Mouse (Mus musculus) cortical plate, adult 2 months (tissue): ENCODE results near the gene Rnd2.
"Not testable (repeated sequence)": the region's sequence is repeated elsewhere in the genome, so short reads cannot be mapped to it uniquely, and the experiment has no call there.

Experiments used
- CTCF ChIP-seq: fragments of 200-500 bp; IDR thresholded peaks from 2 replicates; pipeline ENCODE4 v1.5.1; 2011; ENCODE audit warnings: mild to moderate bottlenecking, control low read depth, low read length; ENCODE audit not compliant: insufficient read depth; ENCODE audit errors: extremely low read depth
- POLR2A ChIP-seq: fragments of 200-500 bp; IDR thresholded peaks from 2 replicates; pipeline ENCODE4 v1.6.1; 2011; ENCODE audit warnings: mild to moderate bottlenecking, low read length, control low read depth; ENCODE audit not compliant: insufficient read depth; ENCODE audit errors: extremely low read depth

DNA sequence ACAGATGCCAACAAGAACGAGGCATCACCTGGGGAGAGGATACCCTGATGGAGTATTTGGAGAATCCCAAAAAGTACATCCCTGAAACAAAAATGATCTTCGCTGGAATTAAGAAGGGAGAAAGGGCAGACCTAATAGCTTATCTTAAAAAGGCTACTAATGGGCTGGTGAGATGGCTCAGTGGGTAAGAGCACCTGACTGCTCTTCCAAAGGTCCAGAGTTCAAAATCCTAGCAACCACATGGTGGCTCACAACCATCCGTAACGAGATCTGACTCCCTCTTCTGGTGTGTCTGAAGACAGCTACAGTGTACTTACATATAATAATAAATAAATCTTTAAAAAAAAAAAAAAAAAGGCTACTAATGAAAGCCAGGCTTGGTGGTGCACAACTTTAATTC lies 11.6 kb downstream of the Rnd2 start:
- not testable (repeated sequence) for TF ChIP-seq CTCF, POLR2A
